Mouse (Mus musculus) cerebellum, adult 9-11 months (tissue): ENCODE measurements around the gene Lrrc59.
"Not testable (repeated sequence)": the region's sequence is repeated elsewhere in the genome, so short reads cannot be mapped to it uniquely, and the experiment has no call there.

Source experiments
- DNase-seq: peaks from one replicate; pipeline ENCODE4 v3.0.0; 2022

Gene Lrrc59

DNA sequence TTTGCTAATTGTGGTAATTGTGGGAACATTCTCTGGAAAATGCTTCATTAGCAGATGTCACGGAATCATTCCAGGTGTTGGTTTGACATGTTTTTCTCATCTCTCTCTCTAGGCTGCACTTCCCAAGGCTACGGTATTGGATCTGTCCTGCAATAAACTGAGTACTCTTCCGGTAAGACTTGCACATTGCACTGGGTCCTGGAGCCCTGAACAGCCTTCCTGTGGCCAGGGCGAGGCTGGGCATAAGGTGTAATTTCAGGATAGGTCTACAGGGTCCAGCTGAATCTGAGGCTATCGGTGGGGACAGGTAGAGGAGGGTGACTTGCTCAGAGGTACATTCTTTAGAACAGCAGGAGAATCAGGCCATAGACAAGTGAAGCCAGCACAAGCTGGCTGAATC is 2.4 kb downstream of the Lrrc59 start:
- DNase-seq = no peak

DNA sequence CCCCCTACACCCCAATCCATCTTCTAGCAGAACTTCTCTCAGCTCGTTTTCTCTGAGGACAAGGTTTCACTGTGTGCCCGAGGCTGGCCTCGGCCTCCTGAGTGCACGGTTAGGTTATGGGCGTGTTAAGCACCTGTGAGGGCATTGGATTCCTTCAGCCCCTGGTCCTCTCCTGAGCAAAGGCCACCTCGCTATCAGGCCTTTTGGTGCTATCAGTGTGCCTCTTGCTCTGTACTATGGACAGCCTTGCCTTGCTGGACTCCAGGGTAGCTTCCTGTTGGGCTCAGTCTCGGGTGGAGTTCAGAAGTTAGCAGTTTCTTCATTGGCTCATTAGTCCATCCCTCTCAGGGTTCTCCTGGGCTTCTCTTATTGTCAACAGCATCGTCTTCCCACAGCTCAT is 3.4 kb downstream of the Lrrc59 start:
- DNase-seq = no peak

DNA sequence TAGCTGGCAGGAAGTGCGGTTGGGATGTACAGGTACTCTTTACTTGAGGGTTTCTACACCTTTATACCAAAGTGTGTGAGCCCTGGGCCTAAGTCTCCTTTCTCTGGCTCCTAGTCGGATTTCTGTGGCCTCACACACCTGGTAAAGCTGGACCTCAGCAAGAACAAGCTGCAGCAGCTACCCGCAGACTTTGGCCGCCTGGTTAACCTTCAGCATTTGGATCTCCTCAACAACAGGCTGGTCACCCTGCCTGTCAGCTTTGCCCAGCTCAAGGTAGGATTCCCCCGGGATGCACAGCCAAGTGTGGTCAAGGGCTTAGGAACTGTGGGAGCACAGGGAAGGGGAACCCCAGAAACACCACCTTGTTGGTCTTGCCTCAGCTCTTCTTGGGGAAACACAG is 4.9 kb downstream of the Lrrc59 start:
- DNase-seq = no peak

DNA sequence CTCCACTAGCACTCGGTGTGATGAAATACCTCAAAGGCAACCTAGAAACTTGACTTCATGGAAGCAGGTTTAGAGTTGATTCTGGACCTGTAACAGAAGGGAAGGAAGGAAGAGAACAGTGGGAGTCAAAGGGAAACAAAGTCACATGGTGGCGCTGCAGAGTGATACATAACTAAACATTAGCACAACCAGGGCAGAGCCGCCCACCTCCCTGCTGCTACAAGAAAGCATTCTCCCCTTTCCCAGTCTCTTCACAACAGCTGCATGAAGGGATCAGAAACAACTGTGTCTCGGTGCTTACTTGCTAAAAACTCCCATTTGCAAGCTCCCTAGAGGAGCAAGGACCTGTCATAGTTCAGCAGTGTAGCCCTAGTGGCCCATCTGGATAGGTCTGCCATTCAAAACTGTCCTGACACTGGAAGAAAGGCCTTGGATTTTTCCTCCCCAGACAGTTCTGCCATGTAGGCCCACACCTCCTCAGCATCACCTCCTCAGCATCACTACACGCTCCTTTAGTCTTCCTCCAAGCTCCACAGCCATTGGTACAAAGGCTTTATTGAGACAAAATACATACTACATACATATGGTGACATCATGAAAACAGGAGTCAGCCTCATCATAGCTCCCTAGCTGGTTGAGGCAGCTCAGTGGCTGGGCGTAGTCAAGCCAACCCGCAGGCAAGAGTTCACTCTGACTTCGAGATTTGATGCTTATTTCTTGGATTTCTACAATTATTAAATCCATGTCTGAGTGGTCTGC is 15.1 kb downstream of the Lrrc59 start:
- DNase-seq = no peak

DNA sequence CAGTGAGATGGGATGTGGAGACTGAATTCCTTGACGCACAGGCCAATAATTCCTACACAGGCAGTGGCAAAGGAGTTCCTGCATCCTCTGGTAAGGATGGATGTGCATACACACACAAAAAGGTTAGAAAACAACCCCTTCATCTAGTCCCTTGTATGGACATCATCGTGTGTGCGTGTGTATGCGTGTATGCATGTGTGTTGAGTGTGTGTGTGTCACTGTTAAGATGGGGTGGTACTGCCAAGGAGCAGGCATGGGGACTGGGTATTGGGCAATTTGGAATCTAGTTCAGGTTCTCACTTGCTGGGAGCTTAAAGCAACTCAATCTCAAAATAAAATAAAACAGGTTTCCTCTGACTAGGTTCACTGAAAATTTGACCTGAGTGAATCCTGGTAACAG is 16.9 kb downstream of the Lrrc59 start:
- no peak for DNase-seq

DNA sequence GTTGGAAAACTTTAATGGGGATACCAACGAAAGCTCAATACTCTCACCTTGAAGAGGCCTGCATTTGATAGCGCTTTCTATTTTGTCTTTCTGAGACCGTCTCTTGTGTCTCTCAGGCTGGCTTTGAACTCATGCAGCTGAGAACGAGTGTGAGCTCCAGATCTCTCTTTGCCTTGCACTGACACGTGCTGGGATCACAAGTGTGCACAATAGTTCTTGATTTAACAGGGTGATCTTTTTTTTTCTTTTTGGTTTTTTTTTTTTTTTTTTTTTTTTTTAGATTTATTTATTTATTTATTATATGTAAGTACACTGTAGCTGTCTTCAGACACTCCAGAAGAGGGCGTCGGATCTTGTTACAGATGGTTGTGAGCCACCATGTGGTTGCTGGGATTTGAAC is 21.7 kb downstream of the Lrrc59 start:
- not testable (repeated sequence) for DNase-seq

DNA sequence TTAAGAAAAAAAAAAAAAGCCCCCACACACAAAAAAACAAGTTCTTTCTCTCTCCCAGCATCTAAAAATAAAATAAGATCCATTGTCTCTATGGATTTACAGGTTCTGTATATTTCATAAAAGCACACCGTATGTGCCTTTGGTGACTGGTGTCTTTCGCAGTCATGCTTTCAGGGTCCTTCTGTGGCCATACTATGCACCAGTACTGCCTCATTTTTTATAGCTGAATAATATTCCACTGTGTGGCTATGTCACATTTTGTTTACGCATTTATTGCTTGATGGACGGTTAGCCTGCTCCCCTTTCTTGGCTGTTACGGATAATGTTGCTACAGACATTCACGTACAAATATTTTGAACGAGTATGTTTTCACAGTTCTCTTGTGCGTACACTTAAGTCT is 23.4 kb downstream of the Lrrc59 start:
- no peak for DNase-seq

DNA sequence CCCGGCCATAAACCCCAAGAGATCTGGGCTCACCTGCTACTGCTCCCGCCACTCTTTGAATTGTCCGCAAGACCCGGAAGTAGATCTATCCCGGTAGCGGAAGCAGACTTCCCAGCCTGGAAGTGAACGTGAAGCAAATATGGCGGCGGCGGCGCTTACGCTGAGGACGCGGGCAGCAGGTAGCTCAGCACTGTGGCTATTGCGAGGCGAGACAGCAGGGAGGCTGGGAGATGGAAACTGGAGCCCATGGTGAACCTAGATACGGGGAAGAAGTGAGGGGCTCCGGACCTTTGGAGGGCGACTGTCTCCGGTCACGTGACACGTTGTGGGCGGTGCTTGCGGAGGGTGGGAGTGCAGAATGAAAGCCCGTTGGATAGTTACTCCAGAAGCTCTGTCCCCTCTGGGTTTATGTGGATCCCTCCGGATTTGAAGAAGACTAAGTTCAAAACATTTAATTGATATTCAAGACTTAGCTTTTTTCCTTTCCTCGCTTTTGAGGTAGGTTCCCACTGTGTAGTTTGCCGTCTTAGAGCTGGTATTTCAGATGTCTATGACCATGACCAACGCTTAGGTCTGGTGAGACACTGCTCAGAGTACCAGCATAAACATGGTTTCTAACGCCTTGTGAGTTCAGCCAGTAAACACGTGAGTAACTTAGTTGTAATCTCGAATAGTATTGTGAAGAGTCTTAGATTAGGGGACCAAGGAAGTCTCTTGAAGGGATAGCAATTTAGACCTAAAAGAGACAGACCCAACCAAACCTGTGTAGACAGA is 24.3 kb downstream of the Lrrc59 start, which contains the start of the genes Mrpl27 and Eme1:
TSS of gene Mrpl27 (plus strand) at position 105 of the 774 bp plus-strand sequence.
TSS of gene Eme1 (minus strand) at position 302 of the 774 bp plus-strand sequence.
- DNase-seq = peak; percentile 85

DNA sequence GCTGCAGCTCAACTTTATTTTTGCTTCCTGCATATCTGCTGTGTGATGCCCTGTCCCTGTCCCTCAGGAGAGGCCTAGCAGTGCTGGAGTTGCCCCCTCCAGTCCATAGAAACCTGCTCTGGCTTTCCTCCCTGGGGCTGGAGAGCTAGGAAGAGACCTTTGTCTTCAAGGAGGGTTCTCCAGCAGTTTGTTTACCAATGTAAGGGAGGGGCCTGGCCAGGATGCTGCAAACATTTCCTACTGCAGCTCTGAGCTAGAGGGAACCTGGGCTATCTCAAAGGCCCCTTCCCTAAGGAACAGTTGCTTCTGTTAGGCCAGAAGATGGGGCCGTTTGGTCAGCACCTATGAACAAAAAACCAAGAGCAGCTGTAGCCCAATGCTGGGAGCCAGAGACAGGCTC is 31.8 kb downstream of the Lrrc59 start:
- no peak for DNase-seq

DNA sequence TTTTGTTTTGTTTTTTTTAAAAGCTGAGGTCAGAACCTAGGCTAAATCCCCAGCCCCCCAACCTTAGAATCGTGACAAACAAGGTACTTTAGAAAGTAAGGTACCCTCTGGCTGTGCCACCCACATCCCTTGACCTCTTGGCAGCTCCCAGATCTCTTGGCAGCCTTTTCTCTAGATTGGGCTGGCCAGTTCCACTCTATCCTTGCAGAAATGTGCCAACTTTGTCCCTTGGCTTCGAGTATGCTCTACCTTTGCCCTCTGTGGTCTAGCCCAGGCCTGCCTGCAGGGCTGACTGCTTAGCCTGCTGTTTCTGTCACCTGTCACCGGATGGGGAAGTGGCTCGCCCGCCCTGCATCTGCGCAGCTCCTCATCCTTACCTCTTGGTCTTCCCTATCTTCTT is 35.7 kb downstream of the Lrrc59 start:
- no peak for DNase-seq

DNA sequence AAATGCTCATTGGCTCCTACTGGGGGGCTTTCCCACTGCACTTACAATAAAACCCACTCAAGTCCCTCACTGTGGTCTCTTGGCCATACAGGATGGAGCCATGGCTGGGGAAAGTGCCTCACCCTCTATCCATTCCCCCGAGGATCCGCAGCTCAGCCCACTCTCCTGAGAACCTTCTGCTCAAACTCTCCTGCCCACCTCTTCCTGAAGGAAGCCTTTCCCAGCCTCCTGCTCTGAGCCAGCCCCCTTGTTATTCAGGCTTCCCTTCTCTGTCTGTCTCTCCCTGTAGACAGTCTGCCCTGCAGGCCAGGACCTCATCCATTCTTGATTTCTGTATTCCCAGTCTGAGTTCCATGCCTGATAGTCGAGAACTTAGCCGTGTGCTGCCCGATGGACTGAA is 45.4 kb downstream of the Lrrc59 start:
- DNase-seq = no peak

DNA sequence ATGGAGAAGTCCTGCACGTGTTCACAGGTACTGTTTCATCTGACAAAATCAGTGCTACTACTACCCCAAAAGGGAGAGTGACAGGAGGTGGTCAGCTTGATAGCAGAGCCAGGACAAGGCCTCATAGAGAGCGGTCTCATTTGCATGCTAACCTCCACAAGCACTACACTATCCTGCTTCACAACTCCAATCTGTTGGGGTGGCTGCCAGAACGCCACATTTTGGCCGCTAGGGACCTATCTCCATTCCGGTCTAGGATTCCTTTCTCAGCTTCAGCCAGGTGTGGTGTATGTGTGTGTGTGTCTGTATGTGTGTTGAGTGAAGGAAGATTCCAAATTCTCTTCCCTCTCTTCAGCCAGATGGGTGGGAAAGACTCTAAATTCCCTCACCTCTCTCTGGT is 45.9 kb downstream of the Lrrc59 start:
- no peak for DNase-seq

DNA sequence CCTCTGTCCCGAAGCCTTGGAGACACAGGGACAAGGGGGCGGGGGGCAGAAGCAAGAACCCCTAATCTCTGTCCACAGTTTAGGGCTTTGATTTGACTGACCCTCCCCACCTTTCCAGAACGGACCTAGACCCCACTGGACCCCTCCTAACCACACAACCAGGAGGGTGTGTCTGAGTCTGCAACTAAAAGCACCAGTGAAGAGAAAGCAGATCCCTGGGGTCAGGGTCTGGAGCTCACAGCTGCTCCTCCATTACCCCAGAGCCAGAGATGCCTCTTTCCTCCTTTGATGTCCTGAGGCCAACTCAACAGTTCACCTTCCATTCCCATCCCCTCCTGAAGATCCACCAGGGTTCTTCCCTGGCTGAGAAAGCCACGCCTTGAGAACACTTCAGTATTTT is 46.7 kb downstream of the Lrrc59 start:
- no peak for DNase-seq

DNA sequence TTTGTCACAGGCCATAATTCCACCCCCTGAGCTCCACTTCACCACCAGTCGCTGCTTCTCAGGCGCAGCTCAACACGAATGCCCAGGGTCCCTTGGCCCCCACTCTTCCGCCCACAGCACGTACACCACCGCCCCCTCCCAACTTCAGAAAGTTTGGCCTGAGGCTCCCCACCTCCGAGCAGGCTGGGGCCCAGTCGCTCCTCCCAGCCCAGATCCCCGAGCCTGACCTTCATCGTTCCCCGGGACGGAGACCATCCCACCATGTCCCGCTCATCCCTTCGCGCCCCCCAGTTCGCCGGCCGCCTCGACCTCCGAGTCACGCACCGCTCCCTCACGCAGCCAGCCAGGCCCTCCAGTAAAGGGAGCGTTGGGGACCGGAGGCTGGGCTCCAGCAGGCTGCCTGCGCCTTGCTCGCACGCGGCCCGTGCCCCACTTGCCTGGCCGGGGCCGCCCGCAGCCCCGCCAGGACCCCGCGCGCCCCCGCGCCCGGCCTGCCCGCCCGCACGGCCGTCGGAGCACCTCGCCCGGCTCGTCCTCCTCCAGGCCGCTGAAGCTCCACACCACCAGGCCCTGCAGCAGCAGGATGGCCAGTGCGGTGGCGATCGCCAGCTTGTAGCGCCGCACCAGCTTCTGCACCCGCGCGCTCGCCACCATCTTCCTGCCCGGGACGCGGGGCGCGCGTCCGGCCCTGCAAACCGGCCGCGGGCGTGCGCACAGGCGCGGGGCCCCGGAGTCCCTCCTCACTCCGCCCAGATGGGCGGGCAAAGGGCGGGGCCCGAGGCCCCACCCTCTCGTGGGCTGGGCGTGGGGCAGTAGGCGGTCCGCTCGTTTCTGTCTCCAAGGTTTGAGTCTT is 47.4 kb downstream of the Lrrc59 start, which contains the start of gene Xylt2:
TSS of gene Xylt2 (minus strand) at position 762 of the 853 bp plus-strand sequence.
- peak; percentile 93 for DNase-seq

DNA sequence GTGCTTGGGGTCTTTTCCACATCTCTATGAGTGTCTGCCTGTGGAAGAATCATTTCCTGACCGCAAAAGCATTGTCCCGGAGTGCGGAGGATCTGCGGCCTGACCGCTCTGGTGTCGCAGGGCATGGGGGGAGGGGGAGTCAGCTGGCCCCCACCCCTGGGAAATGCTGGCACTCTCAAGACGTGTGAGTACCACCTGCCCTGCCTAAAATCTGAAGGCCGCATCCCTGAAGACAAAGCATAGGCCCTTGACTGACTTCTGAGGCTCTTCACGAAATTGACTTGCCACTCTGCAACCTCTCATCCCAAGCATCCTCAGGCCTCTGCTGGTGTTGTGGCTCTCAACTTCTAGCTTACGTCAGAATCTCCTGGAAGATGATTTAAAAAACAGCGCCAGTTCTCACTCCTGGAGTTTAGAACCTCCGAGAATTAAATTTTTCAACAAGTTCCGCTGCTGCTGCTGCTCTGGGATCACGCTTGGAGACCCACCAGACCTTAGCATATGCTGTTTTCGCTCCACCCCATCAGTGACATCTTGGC is 48.1 kb downstream of the Lrrc59 start:
- no peak for DNase-seq

DNA sequence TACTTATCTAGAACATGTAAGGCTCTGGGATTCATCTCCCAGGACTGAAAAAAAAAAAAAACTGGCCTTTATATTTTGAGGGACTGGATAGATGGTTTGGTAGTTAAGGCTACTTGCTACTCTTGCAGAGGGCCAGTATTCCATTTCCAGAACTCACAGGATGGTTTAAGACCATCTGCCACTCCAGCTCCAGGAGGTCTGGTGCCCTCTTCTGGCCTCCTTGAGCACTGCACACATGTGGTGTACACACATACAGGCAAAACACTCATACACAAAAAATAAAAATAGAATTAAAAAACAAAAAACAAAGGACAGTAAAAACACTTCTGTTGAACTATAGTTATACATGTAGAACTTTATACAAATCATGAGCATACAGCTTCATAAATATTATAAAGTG is 51.1 kb downstream of the Lrrc59 start:
- no peak for DNase-seq

DNA sequence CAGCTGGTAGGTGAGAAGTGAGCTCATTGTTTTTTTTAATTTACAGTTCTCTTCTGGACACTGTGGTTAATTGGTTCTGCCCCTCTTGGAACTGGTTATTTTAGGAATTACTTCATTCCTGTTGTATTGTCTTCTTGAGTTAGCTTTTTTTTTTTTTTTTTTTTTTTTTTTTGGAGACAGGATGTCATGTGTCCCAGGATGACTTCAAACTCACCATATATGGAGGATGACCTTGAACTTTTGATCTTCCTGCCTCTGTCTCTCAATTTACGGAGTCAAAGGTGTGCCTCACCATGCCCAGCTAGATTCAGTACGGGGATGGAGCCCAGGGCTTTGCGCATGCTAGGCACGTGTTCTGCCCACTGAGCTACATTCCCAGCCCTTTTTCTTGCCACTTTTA is 52.1 kb downstream of the Lrrc59 start:
- no peak for DNase-seq

DNA sequence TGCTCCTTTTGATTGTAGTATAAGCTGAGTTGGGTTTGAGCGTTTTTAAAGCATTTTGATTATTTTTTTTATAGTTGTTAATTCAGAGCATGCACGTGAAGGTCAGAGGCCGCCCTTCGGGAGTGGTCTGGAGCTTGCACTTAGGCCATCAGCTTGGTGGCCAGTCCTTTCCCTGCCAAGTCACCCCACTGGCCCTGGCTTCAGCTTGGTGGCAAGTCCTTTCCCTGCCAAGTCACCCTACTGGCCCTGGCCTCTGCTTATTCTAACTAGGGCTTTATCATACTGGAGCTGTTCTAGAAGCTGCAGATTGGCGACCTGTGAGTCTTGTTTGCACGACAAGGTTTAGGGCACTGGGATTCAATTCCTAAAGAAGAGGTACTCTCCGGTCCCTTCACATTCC is 52.9 kb downstream of the Lrrc59 start:
- DNase-seq = no peak

DNA sequence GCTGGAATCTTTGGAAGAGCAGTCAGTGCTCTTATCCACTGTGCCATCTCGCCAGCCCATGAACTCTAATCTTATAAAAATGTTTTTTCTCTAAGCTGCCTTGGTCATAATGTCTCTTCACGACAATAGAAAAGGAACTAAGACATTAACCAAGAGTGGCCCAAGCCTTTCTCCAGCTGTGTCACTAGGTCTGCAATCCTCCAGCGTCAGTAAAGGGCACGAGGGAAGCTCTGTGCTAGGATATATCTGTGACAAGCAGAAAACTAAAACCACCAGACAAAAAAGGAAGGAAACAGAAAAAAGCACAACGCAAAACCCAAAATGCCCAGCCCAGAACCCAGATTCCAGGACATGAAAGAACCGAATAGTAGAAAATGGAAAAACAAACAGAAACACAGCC is 57.6 kb downstream of the Lrrc59 start:
- DNase-seq = no peak

DNA sequence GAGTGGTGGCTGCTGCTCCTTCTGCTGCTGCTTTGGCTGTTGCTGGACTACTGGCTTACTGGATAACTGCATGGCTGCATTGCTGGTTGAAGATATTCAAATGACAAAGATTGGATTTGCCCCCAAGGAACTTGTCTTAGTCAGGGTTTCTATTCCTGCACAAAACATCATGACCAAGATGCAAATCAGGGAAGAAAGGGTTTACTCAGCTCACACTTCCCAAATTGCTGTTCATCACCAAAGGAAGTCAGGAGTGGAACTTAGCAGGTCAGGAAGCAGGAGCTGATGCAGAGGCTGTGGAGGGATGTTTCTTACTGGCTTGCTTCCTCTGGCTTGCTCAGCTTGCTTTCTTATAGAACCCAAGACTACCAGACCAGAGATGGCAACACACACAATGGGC is 62.9 kb downstream of the Lrrc59 start:
- not testable (repeated sequence) for DNase-seq
